Mouse (Mus musculus) adrenal gland, postnatal 14 days (tissue): ENCODE data around the gene Xrra1. TPM values are rescaled to one million over a fixed set of nuclear protein-coding genes. Genes with fewer than 3 reads are reported as not detected.
"Not testable (repeated sequence)": the region's sequence is repeated elsewhere in the genome, so short reads cannot be mapped to it uniquely, and the experiment has no call there.

Source experiments
- DNase-seq: peaks from one replicate; pipeline ENCODE4 v3.0.0; 2021; ENCODE audit warnings: mixed read lengths
- total RNA-seq: library from RNA; stranded (reverse); gene quantifications from 2 replicates; pipeline ENCODE4 v1.2.3, GENCODE M21; 2021

Gene Xrra1
- total RNA-seq, 1 experiment from 2014 or later = 2.0 TPM

DNA sequence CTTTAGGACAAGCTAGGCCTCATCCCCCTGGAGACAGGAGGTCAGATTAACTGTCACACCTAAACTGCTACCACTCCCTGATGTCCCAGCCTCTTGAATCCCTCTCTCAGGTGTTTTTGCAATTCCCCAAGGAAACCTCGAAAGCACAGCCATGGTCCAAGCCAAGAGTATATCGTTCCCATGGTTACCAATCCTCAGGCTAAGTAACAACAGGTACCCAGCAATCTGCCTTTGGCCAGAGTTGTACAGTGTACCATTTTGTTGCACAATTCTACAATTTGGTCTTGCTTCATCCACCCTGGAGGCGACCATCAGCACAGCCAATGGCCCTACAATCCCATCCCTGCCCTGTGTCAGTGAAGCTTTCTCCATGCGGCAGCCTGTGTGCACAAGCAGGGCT lies 38.0 kb downstream of the Xrra1 start:
- DNase-seq = no peak

DNA sequence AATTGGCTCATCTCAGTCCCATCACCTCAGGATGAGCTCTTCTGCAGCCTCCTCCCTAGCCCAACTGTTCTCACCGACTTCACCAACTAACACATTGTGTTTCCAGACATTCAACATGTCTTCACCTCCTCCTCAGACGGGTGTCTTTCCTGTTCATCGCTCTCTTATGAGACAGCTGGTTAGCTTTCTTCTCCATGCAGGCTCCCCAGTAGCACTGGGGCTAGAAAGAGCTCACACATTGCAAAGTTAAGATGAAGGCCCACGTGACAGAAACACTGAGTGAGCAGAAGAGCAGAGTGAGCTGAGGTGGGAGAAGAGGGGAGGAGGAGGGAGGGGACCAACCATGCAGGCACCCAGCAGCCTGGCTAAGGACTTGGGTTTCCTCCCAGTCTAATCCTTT lies 43.3 kb downstream of the Xrra1 start:
- no peak for DNase-seq

DNA sequence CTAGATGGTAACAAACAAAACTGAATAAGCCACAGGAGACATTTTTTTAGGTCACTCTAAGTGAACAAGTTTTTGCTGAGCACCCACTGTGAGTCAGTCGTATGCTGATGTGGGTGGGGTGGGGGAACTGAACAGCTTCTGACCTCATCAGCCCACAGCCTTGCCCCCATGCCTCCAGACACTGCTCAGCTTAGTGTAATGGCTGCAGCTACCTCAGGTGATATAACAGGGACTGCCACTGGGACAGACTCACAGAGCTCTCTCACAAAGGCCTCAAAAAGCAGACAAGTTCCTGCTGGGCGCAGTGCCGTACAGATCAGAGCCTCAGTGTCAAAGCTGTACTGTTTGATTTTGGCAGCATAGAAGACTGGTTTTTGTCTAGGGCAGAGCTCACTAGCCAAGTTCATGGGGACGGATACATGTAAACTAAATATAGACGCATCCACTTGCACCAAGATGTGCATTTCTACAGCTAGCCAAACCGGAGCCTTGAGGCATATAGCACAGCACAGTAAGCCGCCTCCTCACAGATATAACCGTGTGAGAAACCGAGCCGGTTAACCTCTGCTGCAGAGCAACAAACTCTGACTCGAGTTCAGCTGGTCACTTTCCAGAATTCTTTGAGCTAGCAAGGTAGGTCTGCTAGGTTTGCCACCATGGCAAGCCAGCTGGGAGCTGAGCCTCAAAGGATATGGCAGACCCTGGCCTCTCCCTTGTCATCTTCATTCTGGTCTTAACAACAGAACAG lies 44.2 kb downstream of the Xrra1 start:
- no peak for DNase-seq

- DNase-seq = no peak
Measured at GRCm38 (mm10) chr7:99904421-99905005, 45.6 kb downstream of the Xrra1 start.

GRCm38 (mm10) chr7:99906346-99906745 lies 47.4 kb downstream of the Xrra1 start:
- DNase-seq = no peak

- DNase-seq = no peak
Measured at GRCm38 (mm10) chr7:99907463-99907862, 48.5 kb downstream of the Xrra1 start.

- DNase-seq = no peak
Measured at GRCm38 (mm10) chr7:99911038-99911437, 52.1 kb downstream of the Xrra1 start.

GRCm38 (mm10) chr7:99914316-99914715 lies 55.4 kb downstream of the Xrra1 start:
- DNase-seq = no peak

- DNase-seq = peak; percentile 59
Measured at GRCm38 (mm10) chr7:99915511-99915910, 56.6 kb downstream of the Xrra1 start.

DNA sequence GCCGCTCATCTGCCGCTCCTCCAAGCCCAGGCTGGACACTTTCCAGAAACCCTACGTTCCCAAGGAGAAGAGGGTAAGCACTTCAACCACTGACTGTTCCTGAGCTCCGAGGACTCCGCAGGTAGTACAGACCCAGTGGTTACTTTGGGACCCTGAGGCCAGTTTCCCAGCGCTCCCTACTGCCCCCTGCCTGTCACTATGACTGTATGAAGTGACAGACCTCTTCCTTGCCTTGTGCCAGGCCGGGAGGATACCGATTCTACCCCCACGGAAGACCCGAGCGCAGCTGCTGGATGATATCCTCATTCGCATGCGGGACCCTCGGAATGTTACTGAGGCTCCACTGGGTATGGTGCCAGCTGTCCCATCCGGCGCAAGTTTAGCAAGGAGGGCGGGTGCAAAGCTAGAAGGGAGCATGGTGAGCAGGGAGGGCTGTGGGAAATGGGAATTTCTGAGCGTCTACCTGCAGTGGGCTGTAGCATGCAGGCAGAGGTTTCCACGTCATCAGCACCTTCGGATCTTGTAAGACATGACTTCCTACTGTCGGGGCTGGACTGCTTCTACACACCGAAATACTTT lies 57.9 kb downstream of the Xrra1 start:
- peak; percentile 82 for DNase-seq

- DNase-seq = peak; percentile 77
Measured at GRCm38 (mm10) chr7:99917320-99917844, 58.5 kb downstream of the Xrra1 start.

DNA sequence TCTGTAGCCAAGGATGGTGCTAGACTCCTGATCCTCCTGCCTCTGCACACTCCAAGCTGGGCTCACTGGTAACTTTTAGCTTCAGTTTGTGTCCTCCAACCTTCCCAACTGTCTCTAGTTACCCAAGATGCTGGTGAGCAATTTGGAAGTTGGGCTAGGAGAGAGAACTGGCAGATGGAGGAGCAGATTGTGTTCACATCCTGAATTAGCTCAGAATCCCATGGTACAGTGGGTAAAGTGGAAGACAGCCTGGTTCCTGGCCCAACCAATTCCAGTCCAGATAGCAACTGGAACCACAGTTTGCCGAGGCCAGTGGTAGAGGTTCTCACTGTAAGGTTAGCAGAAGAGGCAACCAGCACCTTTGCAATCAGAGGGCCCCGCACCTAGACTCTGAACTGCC lies 60.2 kb downstream of the Xrra1 start:
- DNase-seq = no peak

- DNase-seq = no peak
Measured at GRCm38 (mm10) chr7:99919971-99920370, 61.1 kb downstream of the Xrra1 start.

DNA sequence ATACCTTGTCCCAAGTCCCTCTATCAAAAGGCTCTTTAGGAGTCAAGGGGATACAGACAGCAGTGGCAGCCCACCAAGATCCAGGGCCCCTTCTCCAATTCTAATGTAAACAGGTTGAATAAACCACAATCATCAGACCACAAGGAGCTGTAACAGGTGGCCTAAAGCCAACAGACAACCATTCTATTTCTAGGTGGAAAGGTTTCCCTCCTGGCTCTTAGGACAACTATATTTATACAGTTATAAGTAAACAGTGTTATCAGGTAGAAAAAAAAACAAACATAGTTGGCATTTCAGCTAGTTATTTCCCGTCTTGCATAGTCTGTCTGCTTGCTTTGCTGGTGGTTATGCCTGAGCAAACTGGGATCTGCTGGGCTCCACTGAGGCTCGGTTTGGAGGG lies 61.5 kb downstream of the Xrra1 start:
- DNase-seq = no peak

GRCm38 (mm10) chr7:99926916-99927714 lies 68.2 kb downstream of the Xrra1 start:
- DNase-seq = peak; percentile 86

DNA sequence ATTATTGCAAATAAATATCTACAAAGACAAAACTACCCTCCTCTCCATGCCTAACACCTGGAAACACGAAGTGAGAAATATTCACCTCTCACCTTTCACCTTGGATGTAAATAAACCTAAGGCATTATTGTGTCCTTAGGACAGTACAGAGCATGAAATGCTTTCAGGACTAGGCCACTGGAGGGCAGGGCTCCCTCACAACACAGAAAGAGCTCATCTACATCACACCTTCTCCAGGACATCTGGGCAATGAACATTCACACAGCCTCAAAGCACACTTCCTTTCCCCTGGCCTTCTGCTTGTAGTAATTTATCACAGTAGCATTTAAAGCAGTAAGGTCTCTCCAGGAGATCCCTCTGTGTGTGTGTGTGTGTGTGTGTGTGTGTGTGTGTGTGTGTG lies 76.8 kb downstream of the Xrra1 start:
- DNase-seq = peak; percentile 38

DNA sequence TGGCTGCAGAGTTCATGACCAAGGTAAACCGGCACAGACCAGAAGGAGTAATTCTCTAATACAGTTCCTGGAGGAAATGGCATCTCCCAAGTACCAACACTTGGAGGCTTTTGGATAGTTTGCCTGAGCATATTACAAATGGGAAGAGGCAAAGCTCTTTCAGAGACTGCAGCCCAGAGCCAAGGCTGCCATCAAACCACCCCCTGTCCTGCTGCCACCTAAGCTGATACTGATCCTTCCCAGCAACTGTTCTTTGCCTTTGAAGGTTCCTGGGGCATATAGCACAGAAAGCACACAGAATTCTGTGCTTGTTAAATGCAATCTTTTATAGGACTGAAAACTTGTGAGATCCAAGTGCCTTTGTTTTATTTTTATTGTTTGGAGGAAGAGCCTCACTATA lies 81.8 kb downstream of the Xrra1 start:
- DNase-seq = no peak

DNA sequence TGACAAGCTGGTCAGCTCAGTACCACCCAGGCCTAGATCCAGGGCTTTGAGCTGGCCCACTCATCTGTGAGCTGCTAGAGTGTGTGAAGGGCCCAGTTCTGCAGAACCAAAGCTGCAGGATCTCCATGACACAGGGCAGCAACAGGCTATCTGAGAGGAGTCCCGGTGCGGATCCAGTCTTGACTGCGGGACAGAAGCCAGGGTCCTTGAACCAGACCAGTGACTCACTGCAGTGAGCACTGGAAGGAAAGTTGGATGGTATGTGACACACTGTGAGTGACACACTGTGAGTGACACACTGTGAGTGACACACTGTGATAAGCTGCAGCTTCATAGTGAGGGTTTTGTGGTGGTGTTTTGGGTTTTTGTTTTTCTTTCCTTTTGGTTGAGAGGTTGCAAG lies 85.6 kb downstream of the Xrra1 start:
- DNase-seq = peak; percentile 74

DNA sequence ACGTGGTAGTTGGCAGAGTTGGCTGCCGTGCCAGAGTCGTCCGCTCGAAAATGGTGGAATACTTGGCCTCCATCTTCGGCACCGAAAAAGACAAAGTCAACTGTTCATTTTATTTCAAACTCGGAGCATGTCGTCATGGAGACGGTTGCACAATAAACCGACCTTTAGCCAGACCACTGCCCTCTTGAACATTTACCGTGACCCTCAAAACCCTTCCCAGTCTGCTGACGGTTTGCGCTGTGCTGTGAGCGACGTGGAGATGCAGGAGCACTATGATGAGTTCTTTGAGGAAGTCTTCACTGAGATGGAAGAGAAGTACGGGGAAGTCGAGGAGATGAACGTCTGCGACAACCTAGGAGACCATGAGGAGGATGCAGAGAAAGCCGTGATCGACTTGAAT lies 86.1 kb downstream of the Xrra1 start:
- DNase-seq = not testable (repeated sequence)

- no peak for DNase-seq
Measured at GRCm38 (mm10) chr7:99945939-99946338, 87.0 kb downstream of the Xrra1 start.

GRCm38 (mm10) chr7:99946356-99946755 lies 87.4 kb downstream of the Xrra1 start:
- no peak for DNase-seq

DNA sequence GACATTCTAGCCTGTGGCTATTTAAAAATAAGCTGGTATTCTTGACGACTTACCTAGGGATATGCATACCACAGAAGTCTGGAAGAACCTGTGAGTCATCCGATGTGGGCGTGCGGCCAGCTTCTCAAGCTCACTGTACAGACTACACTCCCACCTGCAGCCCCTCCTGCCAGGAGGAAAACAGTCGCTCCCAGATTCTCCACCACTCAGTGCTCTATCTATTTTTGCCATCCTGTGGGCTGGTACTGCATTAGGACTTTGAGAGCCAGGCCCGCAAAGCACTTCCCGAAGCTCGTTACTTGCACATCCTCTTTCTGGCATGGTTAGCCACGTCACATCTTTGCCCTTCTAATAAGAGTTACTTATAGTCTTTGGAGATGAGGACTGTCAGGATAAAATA lies 88.4 kb downstream of the Xrra1 start:
- peak; percentile 31 for DNase-seq
